Mouse (Mus musculus) lung, postnatal 10 days (tissue): ENCODE results near the gene Ankrd6.
A peak's percentile ranks its signal among the peaks of the same experiment; 100 is the strongest.

Experiments used
- DNase-seq: peaks from one replicate; pipeline ENCODE4 v3.0.0; 2021

Ankrd6 gene

GRCm38 (mm10) chr4:32948696-32949095 lies 1.9 kb downstream of the Ankrd6 start:
- DNase-seq, result no peak

DNA sequence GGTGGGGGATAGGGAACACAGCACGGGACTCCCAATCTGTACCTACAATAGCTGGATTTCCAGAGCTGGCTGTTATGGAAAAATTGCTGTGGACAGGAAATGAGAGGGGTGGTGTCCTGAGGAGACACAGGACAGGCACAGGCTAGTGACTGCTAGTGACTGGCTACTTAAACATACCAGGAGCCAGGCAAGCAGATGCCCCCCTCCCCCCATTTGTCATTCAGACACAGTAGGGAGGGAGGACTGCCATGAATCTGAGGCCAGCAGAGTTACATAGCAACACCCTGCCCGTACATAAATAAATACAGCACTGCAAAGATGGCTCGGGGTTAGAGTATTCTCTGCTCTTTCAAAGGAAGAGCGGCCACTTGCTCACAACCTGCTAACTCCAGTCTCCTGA lies 3.0 kb downstream of the Ankrd6 start:
- DNase-seq, result peak; percentile 17

DNA sequence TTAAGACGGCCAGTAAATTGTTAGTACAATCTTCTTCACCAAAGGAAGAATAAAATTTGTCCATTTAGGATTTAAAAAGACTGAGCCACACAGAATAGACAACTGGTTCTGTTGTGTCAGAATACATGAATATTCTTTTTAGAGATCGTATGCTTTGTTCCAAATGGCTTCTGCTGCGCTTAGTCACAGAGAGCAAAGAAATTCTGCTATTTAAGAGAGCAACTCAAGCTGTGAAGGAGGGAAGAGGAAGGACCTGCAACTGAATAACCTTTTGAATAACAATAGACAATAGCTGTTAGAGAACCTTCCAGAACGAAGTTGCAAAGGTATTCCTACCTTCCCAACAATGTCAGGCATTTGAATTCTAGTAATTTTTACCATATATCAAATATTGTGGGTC lies 9.7 kb downstream of the Ankrd6 start:
- DNase-seq, result no peak

DNA sequence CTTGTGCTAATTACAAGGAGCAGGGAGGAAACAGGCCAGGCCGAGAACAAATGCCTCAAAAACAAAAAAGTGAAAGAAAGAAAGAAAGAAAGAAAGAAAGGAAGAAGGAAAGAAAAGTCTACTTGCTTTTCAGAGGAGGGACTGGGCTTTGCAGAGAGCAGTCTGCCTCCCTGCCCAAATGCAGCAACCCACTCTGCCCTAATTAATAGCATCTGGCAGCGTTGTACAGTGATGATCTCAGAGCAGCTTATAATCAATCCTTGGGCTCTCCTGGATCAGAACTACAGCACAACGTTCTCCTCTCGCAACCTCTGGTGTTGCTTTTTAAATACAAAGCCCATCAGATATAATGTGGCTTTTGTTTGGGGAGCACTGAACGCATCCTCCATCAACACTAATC lies 10.7 kb downstream of the Ankrd6 start:
- DNase-seq, result no peak

DNA sequence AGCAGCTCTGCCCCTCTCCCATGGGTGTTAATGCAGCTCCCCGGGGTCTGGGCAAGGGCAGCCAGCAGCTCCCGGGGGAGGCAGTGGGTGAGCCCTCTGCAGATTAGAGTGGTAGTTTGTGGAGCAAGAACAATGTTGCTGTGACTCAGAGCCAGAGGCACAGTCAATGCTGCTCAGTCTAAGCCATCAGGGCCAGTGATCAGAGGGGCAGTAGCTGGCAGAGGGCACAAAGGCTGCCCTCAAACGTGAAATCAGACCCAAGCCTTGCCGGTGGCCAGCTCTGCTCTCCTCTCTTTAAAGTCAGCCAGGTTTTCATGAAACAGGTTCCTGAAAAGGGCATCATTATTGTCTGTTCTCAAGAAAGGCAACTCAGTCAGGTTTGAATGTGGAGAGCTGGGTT lies 11.1 kb downstream of the Ankrd6 start:
- no peak for DNase-seq

DNA sequence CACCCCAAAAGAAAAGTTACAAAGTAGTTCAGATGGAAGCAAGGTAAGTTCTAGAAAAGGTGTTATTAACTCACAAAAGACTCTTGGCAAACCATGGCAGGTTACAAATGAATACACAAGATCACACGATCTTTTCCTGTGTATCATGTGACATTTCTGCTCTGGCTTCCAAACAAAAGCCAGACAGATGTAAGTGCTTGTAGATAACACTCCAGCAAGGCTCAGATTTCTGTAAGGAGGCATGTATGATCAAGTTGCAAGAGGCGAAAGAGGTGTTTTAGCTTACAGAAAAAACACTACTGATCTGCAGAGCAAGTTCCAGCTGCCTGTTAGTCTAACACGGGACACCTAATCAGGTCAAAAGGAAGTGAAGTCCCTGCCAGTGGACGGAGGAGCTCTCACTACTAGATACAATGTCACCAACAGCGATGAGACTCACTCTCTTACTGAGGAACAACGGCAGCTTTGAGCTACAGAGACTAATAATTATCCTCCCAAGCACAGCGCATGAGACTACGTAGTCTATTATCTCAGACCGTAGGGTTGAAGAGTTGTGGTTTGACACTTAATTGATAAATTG lies 13.8 kb downstream of the Ankrd6 start:
- no peak for DNase-seq

GRCm38 (mm10) chr4:32932056-32932455 lies 18.6 kb downstream of the Ankrd6 start:
- DNase-seq, result no peak

DNA sequence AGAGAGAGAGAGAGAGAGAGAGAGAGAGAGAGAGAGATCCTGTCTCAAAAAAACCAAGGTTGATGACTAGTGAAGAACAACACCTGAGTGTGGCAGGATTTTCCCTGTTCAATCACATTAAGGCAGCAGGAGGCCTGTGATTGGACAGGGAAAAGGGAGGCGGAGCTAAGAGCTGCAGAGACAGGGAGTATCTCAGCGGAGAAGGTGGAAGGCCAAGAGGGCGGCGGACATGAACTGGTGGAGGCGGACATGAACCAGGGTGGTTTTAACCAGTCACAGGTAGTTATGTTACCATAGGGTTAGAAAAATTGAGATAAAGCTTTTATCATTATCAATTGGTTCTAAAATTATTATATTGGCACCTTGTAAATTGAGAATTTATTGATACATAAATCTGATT lies 20.9 kb downstream of the Ankrd6 start:
- DNase-seq, result no peak

DNA sequence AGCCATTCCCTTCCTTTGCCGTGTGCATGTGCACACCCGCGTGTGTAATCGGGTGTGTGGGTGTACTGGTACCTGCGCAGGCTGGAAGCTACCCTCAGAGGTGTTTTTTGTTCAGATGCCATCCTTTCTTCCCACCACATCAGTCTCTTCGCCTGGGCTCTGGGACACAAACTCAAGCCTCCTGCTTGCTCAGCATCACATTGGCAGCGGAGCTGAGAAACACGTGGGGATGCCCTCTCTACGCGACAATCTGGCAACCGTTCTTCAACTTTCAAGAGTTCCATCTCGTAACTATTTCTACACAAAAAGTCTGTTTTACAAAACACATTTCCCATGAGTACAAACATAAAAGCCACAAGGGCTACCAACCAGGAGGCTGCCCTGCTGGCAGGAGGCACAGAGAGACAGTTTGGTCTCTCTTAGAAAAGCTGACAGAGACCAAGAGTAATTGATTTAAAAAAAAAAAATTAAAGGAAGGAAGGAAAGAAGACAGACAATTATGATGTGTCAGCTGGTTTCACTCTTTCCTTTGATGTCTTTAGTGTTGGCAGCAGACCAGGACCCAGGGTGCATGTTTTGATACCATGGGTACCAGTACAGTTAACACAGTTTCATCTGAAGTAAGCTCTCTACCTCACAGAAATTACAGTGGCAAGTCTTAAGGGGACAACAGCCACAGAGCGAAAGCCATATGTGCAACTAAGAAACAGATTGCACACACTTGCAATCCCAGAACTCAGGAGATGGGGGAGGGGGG lies 21.8 kb downstream of the Ankrd6 start:
- no peak for DNase-seq

DNA sequence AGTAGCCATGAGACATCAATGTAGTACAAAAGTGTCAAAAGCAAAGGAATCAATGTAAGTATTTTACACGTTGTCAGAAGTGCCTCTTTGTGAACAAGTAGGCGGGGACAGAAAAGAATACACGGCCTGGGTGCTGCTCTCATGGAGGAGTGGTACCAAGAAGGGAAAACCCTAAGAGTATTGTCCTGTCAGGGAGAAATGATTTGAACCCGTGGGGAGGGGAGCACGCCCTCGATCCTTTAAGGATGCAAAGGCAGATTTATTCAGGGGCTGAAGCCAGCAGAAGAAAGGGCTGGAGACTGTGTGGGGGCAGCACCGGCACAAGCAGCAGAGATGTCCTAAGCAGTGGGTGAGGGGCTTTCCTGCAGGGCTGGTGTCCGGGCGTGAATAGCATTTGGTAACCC lies 26.7 kb downstream of the Ankrd6 start:
- DNase-seq, result no peak

- peak; percentile 16 for DNase-seq
Observed at GRCm38 (mm10) chr4:32923436-32923835, 27.2 kb downstream of the Ankrd6 start.

DNA sequence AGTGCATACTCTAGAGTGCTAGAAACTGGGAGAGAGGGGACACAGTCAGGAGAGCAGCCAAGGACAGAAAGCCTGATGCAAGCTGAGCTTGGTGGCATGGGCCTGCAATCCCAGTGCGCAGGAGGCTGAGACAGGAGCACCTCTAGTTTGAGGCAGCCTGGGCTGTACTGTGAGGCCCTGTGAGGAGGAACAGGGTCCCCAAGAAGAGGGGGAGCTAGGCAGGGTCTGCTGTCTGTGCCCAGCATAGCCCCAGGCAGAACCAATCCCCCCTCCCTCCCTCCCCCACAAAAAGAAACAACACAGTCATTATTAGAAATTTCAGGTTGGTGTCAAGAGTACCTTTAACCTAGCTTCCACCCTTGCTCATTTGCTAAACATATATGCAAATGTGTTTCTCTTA lies 27.8 kb downstream of the Ankrd6 start:
- DNase-seq, result no peak

- no peak for DNase-seq
Observed at GRCm38 (mm10) chr4:32920863-32921262, 29.8 kb downstream of the Ankrd6 start.

GRCm38 (mm10) chr4:32918571-32918970 lies 32.1 kb downstream of the Ankrd6 start:
- DNase-seq, result no peak

DNA sequence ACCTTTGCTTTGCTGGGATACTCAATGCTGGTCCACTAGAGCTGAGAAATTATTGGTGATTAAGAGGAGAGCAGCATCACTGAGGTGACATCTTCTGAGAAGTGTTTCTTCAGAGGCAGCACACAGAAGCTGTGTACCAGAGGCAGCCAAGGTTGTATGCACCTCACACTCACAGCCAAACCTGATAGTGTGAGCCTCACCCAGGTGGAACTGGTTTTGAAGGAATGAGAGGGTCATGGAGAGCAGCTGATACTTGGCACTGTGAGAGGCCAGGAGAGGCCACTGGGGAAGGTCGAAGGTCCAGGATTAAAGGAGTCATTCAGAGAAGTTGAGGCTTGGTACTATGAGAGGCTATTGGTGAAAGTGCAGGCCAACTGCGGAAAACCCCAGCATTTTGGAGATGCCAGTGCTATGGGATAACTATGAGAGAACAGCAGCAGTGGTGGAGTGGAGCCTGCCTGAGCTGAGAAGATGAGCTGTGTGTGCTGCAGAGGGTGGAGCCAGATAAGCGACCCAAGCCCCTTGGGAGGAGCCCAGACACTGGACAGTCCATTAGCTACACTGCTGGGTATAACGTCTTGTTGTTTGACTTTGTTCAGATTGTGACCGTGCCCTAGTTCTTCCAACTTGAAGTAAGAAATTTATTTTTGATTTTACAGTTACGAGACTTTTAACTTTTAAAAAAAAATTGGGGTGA lies 33.8 kb downstream of the Ankrd6 start:
- DNase-seq, result no peak

- peak; percentile 14 for DNase-seq
Observed at GRCm38 (mm10) chr4:32915928-32916327, 34.7 kb downstream of the Ankrd6 start.

DNA sequence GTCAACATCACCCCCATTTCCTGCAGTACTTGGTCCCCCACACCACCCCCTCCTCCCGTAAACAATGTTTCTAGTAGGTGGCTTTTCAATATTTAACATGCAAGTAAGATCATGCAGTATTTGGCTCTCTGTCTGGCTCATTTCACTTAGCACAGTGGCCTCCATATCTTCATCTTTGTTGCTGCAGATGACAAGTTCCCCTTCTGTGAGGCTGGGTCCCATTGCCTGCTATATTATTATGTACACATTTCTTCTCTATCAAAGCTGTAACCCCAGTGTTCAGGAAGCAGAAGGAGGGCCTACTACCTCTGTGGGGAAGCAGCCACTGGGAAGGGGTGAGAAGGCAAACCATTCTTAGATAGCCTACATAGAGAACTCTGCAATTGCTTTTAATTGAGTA lies 40.6 kb downstream of the Ankrd6 start:
- no peak for DNase-seq

GRCm38 (mm10) chr4:32909241-32909979 lies 41.2 kb downstream of the Ankrd6 start:
- no peak for DNase-seq

GRCm38 (mm10) chr4:32907631-32908030 lies 43.0 kb downstream of the Ankrd6 start:
- DNase-seq, result no peak

DNA sequence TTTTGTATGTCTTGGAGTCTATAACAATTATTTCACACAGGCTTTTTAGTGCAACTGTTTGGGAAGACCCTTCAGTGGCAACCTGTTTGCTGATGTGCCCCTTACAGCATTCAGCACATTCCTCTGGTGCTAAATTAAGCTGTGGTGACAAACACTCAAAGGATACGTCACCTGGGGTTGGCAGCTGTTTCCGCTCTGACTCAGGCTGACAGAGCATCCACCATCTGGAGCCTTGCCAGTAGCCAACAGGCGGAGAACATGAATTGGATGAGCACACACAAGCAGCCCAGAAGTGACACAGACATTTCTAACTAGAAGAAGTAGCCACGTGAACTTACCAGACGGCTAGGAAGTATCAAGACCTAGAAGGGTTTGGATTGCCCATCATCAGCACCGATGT lies 44.0 kb downstream of the Ankrd6 start:
- peak; percentile 79 for DNase-seq

GRCm38 (mm10) chr4:32905913-32906312 lies 44.7 kb downstream of the Ankrd6 start:
- DNase-seq, result no peak

GRCm38 (mm10) chr4:32905381-32905780 lies 45.3 kb downstream of the Ankrd6 start:
- no peak for DNase-seq

GRCm38 (mm10) chr4:32903826-32904225 lies 46.8 kb downstream of the Ankrd6 start:
- DNase-seq, result no peak

GRCm38 (mm10) chr4:32899051-32899450 lies 51.6 kb downstream of the Ankrd6 start:
- DNase-seq, result no peak
